Mouse (Mus musculus): ENCODE results near the gene Pla2g2c. TPM values are rescaled to one million over a fixed set of nuclear protein-coding genes. Genes with fewer than 3 reads are reported as not detected.

Gene Pla2g2c
- polyA plus RNA-seq, 1 experiment from 2014 or later = 0.27 TPM

DNA sequence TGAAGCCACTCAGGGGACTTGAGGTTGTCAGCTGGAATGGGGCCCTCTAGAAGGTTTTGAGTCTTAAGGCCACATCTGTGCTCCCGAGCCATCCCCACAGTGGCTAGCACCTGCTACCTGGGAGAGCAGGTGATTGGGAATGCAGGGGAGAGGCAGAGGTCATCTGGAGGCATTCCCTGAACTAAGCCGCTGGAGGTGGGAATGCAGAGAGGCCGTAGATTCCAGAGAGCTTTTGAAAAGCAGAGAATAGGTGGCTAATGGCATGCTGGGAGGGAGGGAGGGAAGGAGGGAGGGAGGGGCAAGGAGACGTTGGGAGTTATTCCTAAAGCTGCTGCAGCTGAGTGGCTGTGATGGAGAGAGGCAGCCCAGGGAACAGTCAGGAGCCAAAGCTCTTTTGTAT, 34.0 kb upstream of the Pla2g2c start:
- no peaks in the 10 kb centered on the region for H3K9me3 ChIP-seq (ENCODE audit: control insufficient read depth, low read length)
- 4% methylated on average over 4 of the region's 4 CpGs for WGBS
- H3K4me2 ChIP-seq (ENCODE audit: low read length) = no peak overlapping the region
- no peak for ATAC-seq (ENCODE audit: insufficient number of reproducible peaks, insufficient read depth, low FRiP score, low read depth)
- no peak overlapping the region for H3K4me3 ChIP-seq (ENCODE audit: control insufficient read depth in 1 of 2, insufficient read depth in 1 of 2, low read depth in 1 of 2, low read length in 2 of 2)
- H3K9ac ChIP-seq (ENCODE audit: low read length) = no peak overlapping the region
- no peaks in the 10 kb centered on the region for H3K36me3 ChIP-seq (ENCODE audit: control insufficient read depth, insufficient read depth, low read length)
- no peak overlapping the region for H3K27ac ChIP-seq (replicated peaks in 1 of 2; ENCODE audit: control insufficient read depth in 1 of 2, insufficient read depth in 1 of 2, low read depth in 2 of 2, low read length in 2 of 2)
- peaks cover 73% of the 10 kb centered on the region for H3K27me3 ChIP-seq (ENCODE audit: control insufficient read depth, insufficient read depth, low read length)
- no peaks in the 10 kb centered on the region for H3K4me1 ChIP-seq (ENCODE audit: control insufficient read depth in 2 of 2, insufficient read depth in 2 of 2, low read length in 2 of 2)

DNA sequence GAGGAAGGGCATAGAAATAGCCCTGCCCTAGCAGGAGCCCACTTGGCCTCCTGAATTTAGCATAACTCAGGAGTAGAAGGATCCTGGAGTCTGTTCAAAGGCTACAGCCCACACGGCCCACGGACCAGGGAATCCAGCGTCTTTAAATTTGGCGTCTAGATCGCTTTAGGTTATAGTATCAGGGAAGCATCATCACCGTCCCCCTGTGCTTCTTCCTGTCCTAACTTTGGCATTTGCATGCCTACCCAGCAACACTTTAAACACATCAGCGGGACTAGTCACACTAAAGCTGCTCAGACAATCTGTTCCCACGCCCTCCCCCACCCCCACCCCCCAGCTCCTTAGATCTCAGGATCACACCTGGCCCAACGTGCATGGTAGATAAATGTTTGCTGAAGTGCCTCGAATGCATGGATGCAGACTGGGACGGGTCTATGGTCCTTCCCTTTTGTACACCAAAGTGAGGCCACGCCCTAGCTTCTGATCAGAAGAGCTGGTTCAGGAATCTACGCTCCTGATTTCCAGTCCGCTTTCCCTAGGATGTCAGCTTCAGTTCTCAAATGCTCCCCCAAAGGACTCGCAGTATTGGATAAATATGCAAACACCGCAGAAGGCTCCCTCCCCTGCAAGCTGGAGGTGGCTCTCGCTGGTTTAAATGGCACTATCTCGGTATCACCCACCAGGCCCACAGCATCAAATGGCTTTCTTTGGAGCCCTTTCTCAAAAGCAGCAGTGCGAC, 33.0 kb upstream of the Pla2g2c start:
- Histone ChIP-seq H3K27me3 (ENCODE audit: control insufficient read depth, insufficient read depth, low read length) (peaks cover 68% of the 10 kb centered on the region), H3K9me3 (ENCODE audit: control insufficient read depth, low read length) (no peaks in the 10 kb centered on the region)

DNA sequence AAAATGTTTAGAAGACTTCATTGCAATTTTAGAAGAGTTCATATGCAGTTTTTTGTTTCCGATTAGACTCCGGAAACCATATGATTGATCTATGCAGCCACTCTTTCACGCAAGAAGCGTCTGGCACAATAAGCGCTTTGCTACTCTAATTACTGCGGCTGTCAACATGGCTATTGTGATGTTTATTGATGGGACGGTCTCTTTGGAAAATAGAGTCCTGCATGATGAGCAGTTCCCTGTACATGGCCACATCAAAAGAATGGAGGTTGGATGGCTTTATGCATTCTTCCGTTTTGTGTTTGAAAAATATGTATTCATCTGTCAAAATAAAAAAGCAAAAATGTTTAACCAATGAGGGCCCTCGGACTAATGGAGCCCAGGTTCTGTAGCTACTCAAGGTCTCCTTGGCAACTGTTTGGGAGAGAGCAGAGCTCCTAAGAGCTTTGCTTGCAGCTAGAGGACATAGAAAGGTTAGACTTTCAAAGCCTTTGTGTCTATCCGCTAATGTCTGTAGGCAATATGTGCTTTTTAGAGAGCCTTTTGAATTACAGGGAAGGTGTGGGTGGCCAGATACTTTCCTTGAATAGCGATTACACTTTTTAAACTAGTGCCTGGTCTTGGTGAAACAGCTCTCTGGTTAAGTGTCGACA, 31.4 kb upstream of the Pla2g2c start:
- Histone ChIP-seq H3K9ac (ENCODE audit: low read length) (no peak overlapping the region), H3K9me3 (ENCODE audit: control insufficient read depth, low read length) (no peaks in the 10 kb centered on the region), H3K4me1 (ENCODE audit: control insufficient read depth in 2 of 2, insufficient read depth in 2 of 2, low read length in 2 of 2) (no peaks in the 10 kb centered on the region), H3K36me3 (ENCODE audit: control insufficient read depth, insufficient read depth, low read length) (no peaks in the 10 kb centered on the region), H3K27me3 (ENCODE audit: control insufficient read depth, insufficient read depth, low read length) (peaks cover 61% of the 10 kb centered on the region), H3K4me3 (ENCODE audit: control insufficient read depth in 1 of 2, insufficient read depth in 1 of 2, low read depth in 1 of 2, low read length in 2 of 2) (no peak overlapping the region), H3K27ac (replicated peaks in 1 of 2; ENCODE audit: control insufficient read depth in 1 of 2, insufficient read depth in 1 of 2, low read depth in 2 of 2, low read length in 2 of 2) (no peak overlapping the region), H3K4me2 (ENCODE audit: low read length) (no peak overlapping the region)
- no peak for ATAC-seq (ENCODE audit: insufficient number of reproducible peaks, insufficient read depth, low FRiP score, low read depth)
- 69% methylated on average over 12 of the region's 12 CpGs for WGBS

More for the DNA sequence above, 33.0 kb upstream of the Pla2g2c start:
- no peak overlapping the region for H3K9ac ChIP-seq (ENCODE audit: low read length)
- no peak for ATAC-seq (ENCODE audit: insufficient number of reproducible peaks, insufficient read depth, low FRiP score, low read depth)
- H3K4me3 ChIP-seq (ENCODE audit: control insufficient read depth in 1 of 2, insufficient read depth in 1 of 2, low read depth in 1 of 2, low read length in 2 of 2) = no peak overlapping the region
- 4% methylated on average over 19 of the region's 19 CpGs for WGBS
- no peaks in the 10 kb centered on the region for H3K36me3 ChIP-seq (ENCODE audit: control insufficient read depth, insufficient read depth, low read length)
- H3K27ac ChIP-seq (replicated peaks in 1 of 2; ENCODE audit: control insufficient read depth in 1 of 2, insufficient read depth in 1 of 2, low read depth in 2 of 2, low read length in 2 of 2) = no peak overlapping the region
- no peaks in the 10 kb centered on the region for H3K4me1 ChIP-seq (ENCODE audit: control insufficient read depth in 2 of 2, insufficient read depth in 2 of 2, low read length in 2 of 2)
- no peak overlapping the region for H3K4me2 ChIP-seq (ENCODE audit: low read length)

DNA sequence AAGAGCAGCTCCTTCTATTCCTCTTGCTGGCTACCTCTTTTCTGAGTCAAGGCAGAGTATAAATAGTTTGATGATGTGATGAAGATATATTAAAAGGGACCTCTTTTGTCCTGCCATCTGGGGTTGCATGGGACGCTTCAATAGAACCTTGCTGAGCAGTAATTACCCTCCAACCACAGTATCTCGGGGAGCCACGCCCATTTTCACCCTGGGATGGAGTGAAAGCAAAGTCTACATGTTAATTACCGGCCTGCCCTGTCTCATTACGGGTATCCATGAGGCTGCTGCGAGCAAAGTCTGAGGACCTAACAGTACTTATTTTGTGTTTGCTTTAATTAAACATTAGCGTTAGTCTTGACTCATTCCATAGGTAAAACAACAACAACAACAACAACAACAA, 27.9 kb upstream of the Pla2g2c start:
- Histone ChIP-seq H3K9me3 (ENCODE audit: control insufficient read depth, low read length) (no peaks in the 10 kb centered on the region), H3K4me3 (ENCODE audit: control insufficient read depth in 1 of 2, insufficient read depth in 1 of 2, low read depth in 1 of 2, low read length in 2 of 2) (no peak overlapping the region), H3K4me2 (ENCODE audit: low read length) (no peak overlapping the region), H3K27ac (replicated peaks in 1 of 2; ENCODE audit: control insufficient read depth in 1 of 2, insufficient read depth in 1 of 2, low read depth in 2 of 2, low read length in 2 of 2) (no peak overlapping the region), H3K27me3 (ENCODE audit: control insufficient read depth, insufficient read depth, low read length) (peaks cover 26% of the 10 kb centered on the region), H3K4me1 (ENCODE audit: control insufficient read depth in 2 of 2, insufficient read depth in 2 of 2, low read length in 2 of 2) (no peaks in the 10 kb centered on the region), H3K9ac (ENCODE audit: low read length) (no peak overlapping the region), H3K36me3 (ENCODE audit: control insufficient read depth, insufficient read depth, low read length) (no peaks in the 10 kb centered on the region)
- no peak for ATAC-seq (ENCODE audit: insufficient number of reproducible peaks, insufficient read depth, low FRiP score, low read depth)
- WGBS = 38% methylated on average over 7 of the region's 7 CpGs

DNA sequence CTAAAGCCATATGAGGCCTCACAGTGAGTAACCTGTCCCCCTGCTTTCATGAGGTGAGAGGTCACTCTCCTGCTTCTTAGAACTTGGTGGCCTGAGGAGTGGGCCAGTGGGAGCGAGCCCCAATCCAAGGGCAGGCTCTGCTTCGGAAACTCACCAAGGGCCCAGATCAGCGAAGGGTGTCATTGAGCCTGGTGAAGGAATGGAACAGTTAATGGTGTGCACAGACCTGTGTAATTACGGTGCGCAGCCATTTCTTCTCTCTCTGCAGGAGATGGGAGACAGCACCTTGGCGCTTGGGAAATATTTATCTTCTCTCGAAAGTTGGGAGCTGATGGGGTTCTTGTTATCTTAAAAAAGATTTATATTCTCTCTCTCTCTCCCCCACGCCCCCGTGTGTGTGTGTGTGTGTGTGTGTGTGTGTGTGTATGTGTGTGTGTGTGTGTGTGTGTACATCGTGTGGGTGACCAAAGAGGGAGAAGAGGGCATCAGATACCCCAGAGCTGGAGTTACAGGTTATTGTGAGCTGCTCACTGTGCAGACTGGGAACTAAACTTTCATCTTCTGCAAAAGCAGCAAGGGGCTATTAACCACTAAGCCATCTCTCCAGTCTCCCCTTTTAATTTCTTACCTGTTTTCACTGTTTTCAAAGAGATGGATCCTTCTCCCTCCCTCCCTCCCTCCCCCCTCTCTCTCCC, 27.3 kb upstream of the Pla2g2c start:
- H3K4me2 ChIP-seq (ENCODE audit: low read length) = no peak overlapping the region

DNA sequence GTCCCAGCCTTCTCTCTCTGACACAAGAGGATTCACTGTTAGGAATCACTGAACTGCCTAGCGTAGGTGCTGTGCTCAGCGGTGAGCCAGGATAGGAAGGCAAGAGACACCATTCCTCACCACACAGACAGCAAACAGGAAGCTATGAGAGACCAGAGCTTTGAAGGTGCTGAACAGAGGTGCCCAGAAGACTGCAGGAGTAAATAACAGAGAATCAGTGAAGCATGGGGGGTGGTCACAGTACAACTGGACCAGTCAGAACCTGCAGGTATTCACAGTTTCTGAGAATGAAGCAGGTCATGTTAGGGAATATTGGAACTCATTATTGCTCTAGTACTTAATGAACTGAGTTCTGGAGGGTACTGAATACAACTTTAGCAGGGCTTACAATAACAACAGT, 26.3 kb upstream of the Pla2g2c start:
- Histone ChIP-seq H3K27me3 (ENCODE audit: control insufficient read depth, insufficient read depth, low read length) (peaks cover 10% of the 10 kb centered on the region), H3K9ac (ENCODE audit: low read length) (no peak overlapping the region), H3K27ac (replicated peaks in 1 of 2; ENCODE audit: control insufficient read depth in 1 of 2, insufficient read depth in 1 of 2, low read depth in 2 of 2, low read length in 2 of 2) (no peak overlapping the region), H3K36me3 (ENCODE audit: control insufficient read depth, insufficient read depth, low read length) (no peaks in the 10 kb centered on the region), H3K4me2 (ENCODE audit: low read length) (no peak overlapping the region), H3K4me1 (ENCODE audit: control insufficient read depth in 2 of 2, insufficient read depth in 2 of 2, low read length in 2 of 2) (no peaks in the 10 kb centered on the region), H3K9me3 (ENCODE audit: control insufficient read depth, low read length) (no peaks in the 10 kb centered on the region), H3K4me3 (ENCODE audit: control insufficient read depth in 1 of 2, insufficient read depth in 1 of 2, low read depth in 1 of 2, low read length in 2 of 2) (no peak overlapping the region)
- no peak for ATAC-seq (ENCODE audit: insufficient number of reproducible peaks, insufficient read depth, low FRiP score, low read depth)
- 54% methylated on average over 2 of the region's 2 CpGs for WGBS

More for the DNA sequence above, 27.3 kb upstream of the Pla2g2c start:
- H3K36me3 ChIP-seq (ENCODE audit: control insufficient read depth, insufficient read depth, low read length) = no peaks in the 10 kb centered on the region
- H3K4me1 ChIP-seq (ENCODE audit: control insufficient read depth in 2 of 2, insufficient read depth in 2 of 2, low read length in 2 of 2) = no peaks in the 10 kb centered on the region
- 65% methylated on average over 7 of the region's 10 CpGs for WGBS
- no peak overlapping the region for H3K9ac ChIP-seq (ENCODE audit: low read length)
- H3K4me3 ChIP-seq (ENCODE audit: control insufficient read depth in 1 of 2, insufficient read depth in 1 of 2, low read depth in 1 of 2, low read length in 2 of 2) = no peak overlapping the region
- no peaks in the 10 kb centered on the region for H3K9me3 ChIP-seq (ENCODE audit: control insufficient read depth, low read length)
- no peak for ATAC-seq (ENCODE audit: insufficient number of reproducible peaks, insufficient read depth, low FRiP score, low read depth)
- peaks cover 20% of the 10 kb centered on the region for H3K27me3 ChIP-seq (ENCODE audit: control insufficient read depth, insufficient read depth, low read length)
- H3K27ac ChIP-seq (replicated peaks in 1 of 2; ENCODE audit: control insufficient read depth in 1 of 2, insufficient read depth in 1 of 2, low read depth in 2 of 2, low read length in 2 of 2) = no peak overlapping the region

DNA sequence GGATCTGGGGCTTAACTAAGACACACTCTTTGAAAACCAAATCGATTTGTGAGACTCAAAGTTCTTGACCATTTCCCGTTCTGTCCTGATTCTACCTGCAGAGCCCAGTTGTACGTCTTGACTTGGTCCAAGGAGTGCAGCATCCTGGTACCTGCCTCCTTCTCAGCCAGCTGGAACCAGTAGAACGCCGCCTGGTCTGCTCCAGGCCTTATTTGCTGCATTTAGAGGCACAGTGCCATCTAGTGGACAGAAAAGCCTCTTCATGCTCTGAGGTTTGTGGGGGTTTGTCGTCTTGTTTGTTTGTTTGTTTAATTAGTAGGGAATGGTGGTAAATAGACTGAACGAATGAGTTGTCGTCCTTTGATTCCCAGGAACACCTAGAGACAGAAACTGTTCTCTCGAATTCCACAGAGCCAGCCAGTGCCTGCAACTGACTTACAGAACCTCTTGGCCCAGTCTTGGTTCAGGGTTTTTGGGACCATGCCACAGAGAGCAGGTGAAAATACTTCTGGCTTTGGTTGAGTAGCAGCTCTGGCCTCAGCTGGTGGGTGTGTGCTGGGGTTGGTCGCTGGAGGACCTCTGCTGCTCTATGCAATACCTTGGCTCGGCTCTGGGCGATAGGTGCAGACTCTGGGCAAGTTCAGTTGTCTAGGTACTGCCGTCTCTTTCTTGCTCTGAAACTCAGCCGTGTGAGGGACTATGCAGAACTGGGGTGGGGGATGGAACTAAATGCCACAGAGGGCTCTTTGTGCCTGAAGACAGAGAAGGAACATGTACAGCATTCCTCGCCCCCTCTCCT, 24.2 kb upstream of the Pla2g2c start:
- ATAC-seq (ENCODE audit: insufficient number of reproducible peaks, insufficient read depth, low FRiP score, low read depth) = no peak
- H3K4me3 ChIP-seq (ENCODE audit: control insufficient read depth in 1 of 2, insufficient read depth in 1 of 2, low read depth in 1 of 2, low read length in 2 of 2) = no peak overlapping the region

More for the DNA sequence above, 24.2 kb upstream of the Pla2g2c start:
- H3K4me1 ChIP-seq (ENCODE audit: control insufficient read depth in 2 of 2, insufficient read depth in 2 of 2, low read length in 2 of 2) = no peaks in the 10 kb centered on the region
- no peak overlapping the region for H3K27ac ChIP-seq (replicated peaks in 1 of 2; ENCODE audit: control insufficient read depth in 1 of 2, insufficient read depth in 1 of 2, low read depth in 2 of 2, low read length in 2 of 2)
- 25% methylated on average over 15 of the region's 15 CpGs for WGBS
- H3K36me3 ChIP-seq (ENCODE audit: control insufficient read depth, insufficient read depth, low read length) = no peaks in the 10 kb centered on the region
- H3K9ac ChIP-seq (ENCODE audit: low read length) = no peak overlapping the region
- peaks cover 4% of the 10 kb centered on the region for H3K27me3 ChIP-seq (ENCODE audit: control insufficient read depth, insufficient read depth, low read length)
- H3K9me3 ChIP-seq (ENCODE audit: control insufficient read depth, low read length) = no peaks in the 10 kb centered on the region
- no peak overlapping the region for H3K4me2 ChIP-seq (ENCODE audit: low read length)

All from heart, embryonic 14.5 days (tissue).